Mouse (Mus musculus) lung, postnatal 0 days (tissue): ENCODE results near the gene Il13. TPM values are rescaled to one million over a fixed set of nuclear protein-coding genes. Genes with fewer than 3 reads are reported as not detected.

Experiments used
- ATAC-seq: fragments of 200-750 bp; cut with Nextera tagmentation; 2 replicates; pipeline ENCODE4 v1.8.0; 2017; ENCODE audit warnings: moderate library complexity
- DNase-seq: peaks from one replicate; pipeline ENCODE4 v3.0.0-alpha.2; 2016; ENCODE audit warnings: low spot score
- H3K27ac ChIP-seq: fragments of 300-500 bp; sonication (generic); 2 replicates; pipeline ENCODE4 v1.5.1; 2014; ENCODE audit warnings: antibody characterized with exemption, mild to moderate bottlenecking, low read length, mixed read lengths
- H3K27me3 ChIP-seq: fragments of 300-500 bp; sonication (generic); replicated peaks from 2 replicates; pipeline ENCODE4 v1.6.1; 2014; ENCODE audit warnings: low read length, mixed read lengths; ENCODE audit not compliant: insufficient read depth
- H3K36me3 ChIP-seq: fragments of 300-500 bp; sonication (generic); 2 replicates; pipeline ENCODE4 v1.6.1; 2014; ENCODE audit warnings: low read length, mixed read lengths; ENCODE audit not compliant: insufficient read depth
- H3K4me1 ChIP-seq: fragments of 300-500 bp; sonication (generic); 2 replicates; pipeline ENCODE4 v1.6.1; 2014; ENCODE audit warnings: antibody characterized with exemption, low read depth, low read length, mixed read lengths; ENCODE audit not compliant: insufficient read depth
- H3K4me2 ChIP-seq: fragments of 300-500 bp; sonication (generic); replicated peaks from 2 replicates; pipeline ENCODE4 v1.6.1; 2014; ENCODE audit warnings: low read depth, mild to moderate bottlenecking, low read length, moderate library complexity, mixed read lengths
- H3K4me3 ChIP-seq: fragments of 300-500 bp; sonication (generic); 2 replicates; pipeline ENCODE4 v1.5.1; 2014; ENCODE audit warnings: low read depth, low read length
- H3K9ac ChIP-seq: fragments of 300-500 bp; sonication (generic); replicated peaks from 2 replicates; pipeline ENCODE4 v1.6.1; 2014; ENCODE audit warnings: low read depth, mild to moderate bottlenecking
- H3K9me3 ChIP-seq: fragments of 300-500 bp; sonication (generic); 2 replicates; pipeline ENCODE4 v1.6.1; 2016; ENCODE audit warnings: low read length, mixed read lengths
- CTCF ChIP-seq: IDR thresholded peaks from 2 replicates; pipeline ENCODE4 v1.5.1; 2016; ENCODE audit warnings: antibody characterized with exemption, mild to moderate bottlenecking
- EP300 ChIP-seq: IDR thresholded peaks from 2 replicates; pipeline ENCODE4 v1.6.1; 2016; ENCODE audit warnings: antibody characterized with exemption, mild to moderate bottlenecking, control low read depth
- WGBS: fragments of 180-500 bp; shearing (Covaris S2); extraction: QIAGEN DNeasy Blood & Tissue Kit; methylation state at CpG from one replicate; pipeline ENCODE4 v1.1.7; 2014; 5-methylcytosine and 5-hydroxymethylcytosine counted together
- polyA plus RNA-seq: library from polyadenylated mRNA; unstranded; fragments of >200 nt; fragmentation: Nextera tagmentation; extraction: Ambion mirVana; gene quantifications from 2 replicates; pipeline ENCODE4 v1.2.1, GENCODE M21; 2015

Il13 gene
- polyA plus RNA-seq, 1 experiment from 2014 or later: not detected

GRCm38 (mm10) chr11:53605609-53606008, 28.9 kb downstream of the Il13 start:
- Histone ChIP-seq H3K4me2 (0 out of 2 replicates have a peak overlapping the region, but pooled peaks have one; percentile 8), H3K27me3 (no peaks in the 10 kb centered on the region), H3K9ac (no peak overlapping the region), H3K27ac (no peak overlapping the region), H3K4me1 (0 out of 2 replicates have a peak, but pooled peaks cover 5% of the 10 kb centered on the region), H3K9me3 (no peaks in the 10 kb centered on the region), H3K36me3 (peaks cover 3% of the 10 kb centered on the region; the same call in 1 of the 2 replicates), H3K4me3 (no peak overlapping the region)
- peak; percentile 5 for DNase-seq
- ATAC-seq: no peak
- TF ChIP-seq CTCF: no peak
- TF ChIP-seq EP300: no peak
- 10% methylated on average over 12 of the region's 12 CpGs for WGBS

DNA sequence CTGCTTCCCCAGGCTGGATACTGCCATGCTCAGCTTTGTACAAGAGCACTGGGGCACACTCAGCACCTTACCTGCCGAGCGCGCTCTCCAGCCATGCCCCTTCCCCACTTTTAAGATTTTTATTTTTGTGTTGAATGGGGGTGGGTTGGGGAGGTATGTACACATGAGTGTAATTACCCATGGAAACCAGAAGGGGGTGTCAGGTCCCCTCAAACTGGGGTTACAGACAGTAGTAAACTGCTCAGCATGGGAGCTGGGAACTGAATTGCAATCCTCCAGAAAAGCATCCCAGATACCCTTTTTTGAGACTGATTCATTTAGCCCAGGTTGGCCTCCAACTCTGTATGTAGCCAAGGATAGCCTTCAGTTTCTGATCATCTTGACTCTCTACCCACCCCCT, 29.5 kb downstream of the Il13 start:
- TF ChIP-seq EP300: no peak
- TF ChIP-seq CTCF: peak; percentile 34; the same call in 1 of the 2 replicates
- ATAC-seq: no peak
- no peak overlapping the region for H3K27ac ChIP-seq
- H3K4me2 ChIP-seq: no peak overlapping the region
- no peaks in the 10 kb centered on the region for H3K27me3 ChIP-seq
- H3K36me3 ChIP-seq: peaks cover 3% of the 10 kb centered on the region; the same call in 1 of the 2 replicates
- WGBS: 95% methylated on average over 3 of the region's 3 CpGs
- H3K4me3 ChIP-seq: no peak overlapping the region
- no peak overlapping the region for H3K9ac ChIP-seq
- H3K9me3 ChIP-seq: no peaks in the 10 kb centered on the region
- H3K4me1 ChIP-seq: 0 out of 2 replicates have a peak, but pooled peaks cover 5% of the 10 kb centered on the region
- no peak for DNase-seq

GRCm38 (mm10) chr11:53591116-53591515, 43.4 kb downstream of the Il13 start:
- no peak overlapping the region for H3K4me3 ChIP-seq
- DNase-seq (no peak), ATAC-seq (no peak)
- 92% methylated on average over 5 of the region's 5 CpGs for WGBS
- no peak overlapping the region for H3K4me2 ChIP-seq
- H3K4me1 ChIP-seq: no peaks in the 10 kb centered on the region
- H3K9me3 ChIP-seq: no peaks in the 10 kb centered on the region
- no peaks in the 10 kb centered on the region for H3K27me3 ChIP-seq
- no peak overlapping the region for H3K27ac ChIP-seq
- 0 out of 2 replicates have a peak, but pooled peaks cover 4% of the 10 kb centered on the region for H3K36me3 ChIP-seq
- H3K9ac ChIP-seq: no peak overlapping the region
- TF ChIP-seq EP300: no peak
- TF ChIP-seq CTCF: no peak

GRCm38 (mm10) chr11:53590368-53590768, 44.1 kb downstream of the Il13 start:
- H3K27ac ChIP-seq: no peak overlapping the region
- no peaks in the 10 kb centered on the region for H3K4me1 ChIP-seq
- H3K9me3 ChIP-seq: no peaks in the 10 kb centered on the region
- H3K4me2 ChIP-seq: no peak overlapping the region
- TF ChIP-seq CTCF: peak; percentile 76
- TF ChIP-seq EP300: no peak
- ATAC-seq (no peak), DNase-seq (peak; percentile 27)
- H3K27me3 ChIP-seq: no peaks in the 10 kb centered on the region
- H3K4me3 ChIP-seq: no peak overlapping the region
- H3K9ac ChIP-seq: no peak overlapping the region
- H3K36me3 ChIP-seq: 0 out of 2 replicates have a peak, but pooled peaks cover 4% of the 10 kb centered on the region
- 43% methylated on average over 15 of the region's 15 CpGs for WGBS

DNA sequence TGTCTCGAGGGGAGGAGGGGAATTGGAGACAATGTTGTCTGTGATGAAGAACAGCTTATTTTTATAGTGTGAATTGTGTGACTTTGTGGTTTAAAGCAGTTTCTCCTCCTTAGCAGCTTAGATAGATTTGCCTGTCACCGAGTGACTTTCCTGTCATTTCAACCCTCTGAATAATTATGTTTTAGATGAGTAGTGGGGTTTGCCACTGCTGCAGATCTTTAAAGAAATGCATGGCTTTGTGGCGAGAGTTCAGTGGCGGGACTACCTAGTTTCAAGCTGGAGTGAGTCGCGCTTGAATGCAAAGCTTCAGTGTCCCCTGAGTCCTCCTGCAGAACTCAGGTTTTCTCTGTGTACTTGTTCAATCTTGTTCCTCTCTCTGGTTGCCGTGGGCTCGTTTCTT, 46.2 kb downstream of the Il13 start:
- TF ChIP-seq EP300 (no peak), CTCF (no peak)
- Histone ChIP-seq H3K9me3 (no peaks in the 10 kb centered on the region), H3K27ac (no peak overlapping the region), H3K4me1 (no peaks in the 10 kb centered on the region), H3K36me3 (peaks cover 12% of the 10 kb centered on the region; the same call in 1 of the 2 replicates), H3K27me3 (no peaks in the 10 kb centered on the region), H3K9ac (no peak overlapping the region), H3K4me2 (no peak overlapping the region), H3K4me3 (no peak overlapping the region)
- no peak for ATAC-seq
- no peak for DNase-seq
- 82% methylated on average over 8 of the region's 8 CpGs for WGBS

DNA sequence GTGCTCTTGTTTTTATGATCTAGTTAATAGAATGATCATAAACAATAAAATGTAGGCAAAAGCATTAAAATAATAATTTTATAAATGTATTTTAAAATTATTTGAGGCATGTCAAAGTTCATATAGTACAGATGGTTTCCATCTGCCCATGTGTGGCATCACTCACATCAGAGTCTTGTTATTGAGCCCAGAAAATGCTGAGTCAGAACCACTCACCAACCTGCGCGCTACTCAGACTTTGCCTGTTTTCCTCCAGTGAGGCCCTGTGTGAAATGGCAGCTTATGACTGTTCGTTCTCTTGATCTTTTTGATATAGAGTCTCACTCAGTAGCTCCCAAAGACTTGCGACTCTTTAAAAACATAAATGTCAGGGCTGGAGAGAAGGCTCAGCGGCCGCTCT, 49.0 kb downstream of the Il13 start:
- ATAC-seq (no peak), DNase-seq (no peak)
- no peak overlapping the region for H3K4me2 ChIP-seq
- TF ChIP-seq CTCF (no peak), EP300 (no peak)
- no peaks in the 10 kb centered on the region for H3K4me1 ChIP-seq
- no peak overlapping the region for H3K4me3 ChIP-seq
- H3K36me3 ChIP-seq: peaks cover 15% of the 10 kb centered on the region
- no peaks in the 10 kb centered on the region for H3K27me3 ChIP-seq
- H3K27ac ChIP-seq: no peak overlapping the region
- no peaks in the 10 kb centered on the region for H3K9me3 ChIP-seq
- 98% methylated on average over 6 of the region's 6 CpGs for WGBS
- H3K9ac ChIP-seq: no peak overlapping the region

DNA sequence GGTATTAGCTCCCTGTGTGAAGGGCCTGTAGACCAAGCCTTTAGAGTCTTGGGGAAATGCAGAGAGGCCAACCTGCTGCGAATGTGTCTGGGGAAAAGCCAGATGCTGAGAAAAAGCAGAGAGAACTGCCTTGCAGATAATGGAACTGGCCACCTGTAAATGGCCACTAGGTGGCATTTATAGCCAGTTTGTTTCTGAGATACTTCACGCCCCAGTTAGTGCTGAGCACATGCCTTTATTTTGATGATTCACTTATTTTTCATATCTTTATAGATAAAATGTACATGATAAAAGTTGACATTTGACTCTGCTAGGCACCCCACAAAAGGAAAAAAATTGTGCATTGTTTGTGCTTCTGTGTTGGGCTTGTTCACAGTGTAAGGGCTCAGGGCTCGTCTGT, 49.7 kb downstream of the Il13 start:
- no peaks in the 10 kb centered on the region for H3K27me3 ChIP-seq
- no peak overlapping the region for H3K4me3 ChIP-seq
- ATAC-seq (no peak), DNase-seq (peak; percentile 56)
- H3K36me3 ChIP-seq: peaks cover 18% of the 10 kb centered on the region
- H3K9me3 ChIP-seq: no peaks in the 10 kb centered on the region
- 69% methylated on average over 3 of the region's 3 CpGs for WGBS
- H3K4me2 ChIP-seq: no peak overlapping the region
- H3K4me1 ChIP-seq: no peaks in the 10 kb centered on the region
- no peak overlapping the region for H3K27ac ChIP-seq
- H3K9ac ChIP-seq: no peak overlapping the region
- TF ChIP-seq CTCF (peak; percentile 74), EP300 (no peak)
